Mouse (Mus musculus): ENCODE data around the gene Susd4.

GRCm38 (mm10) chr1:182797048-182797447 lies 33.4 kb downstream of the Susd4 start:
- TF ChIP-seq TAL1 (IDR thresholded peaks at IDR 0.05; ENCODE audit: low read length), result no peak
- no peak for TF ChIP-seq GATA1 (IDR thresholded peaks at IDR 0.05; ENCODE audit: low read length)

All from erythroblast, embryonic 14.5 days (primary cell).